Mouse (Mus musculus) hematopoietic multipotent progenitor cell, adult 10-12 weeks (in vitro differentiated cells): ENCODE data around the gene Chchd10. TPM values are rescaled to one million over a fixed set of nuclear protein-coding genes. Genes with fewer than 3 reads are reported as not detected.

Experiments used
- polyA plus RNA-seq: library from polyadenylated mRNA; stranded (reverse); fragments of >175 nt; gene quantifications from 2 replicates; pipeline ENCODE4 v1.2.3, GENCODE M21; 2012; ENCODE audit warnings: low replicate concordance

Gene Chchd10
- polyA plus RNA-seq, result 254 and 472 TPM in 2 replicates

GRCm38 (mm10) chr10:75932891-75933290 is at the start of gene Chchd10:
Chchd10 (plus strand) TSS chr10:75933130.

GRCm38 (mm10) chr10:75893089-75893750 is 39.7 kb upstream of the Chchd10 start, which contains the start of gene Derl3:
Derl3 (plus strand) TSS chr10:75893413.

GRCm38 (mm10) chr10:75921026-75921725 is 11.8 kb upstream of the Chchd10 start, which contains the start of gene Smarcb1:
Smarcb1 (minus strand) TSS chr10:75921617.

GRCm38 (mm10) chr10:75935680-75936541 is 3.0 kb downstream of the Chchd10 start, which contains the start of gene Mmp11:
Mmp11 (minus strand) TSS chr10:75936496.

GRCm38 (mm10) chr10:75940520-75940919 is 7.6 kb downstream of the Chchd10 start, which contains the start of gene Gm867:
Gm867 (minus strand) TSS chr10:75940672.

GRCm38 (mm10) chr10:75942736-75943477 is 10.0 kb downstream of the Chchd10 start, which contains the start of gene Vpreb3:
Vpreb3 (plus strand) TSS chr10:75943057.

GRCm38 (mm10) chr10:75954381-75954811 is 21.5 kb downstream of the Chchd10 start, which contains the start of gene Gm5134:
Gm5134 (plus strand) TSS chr10:75954514.

Other genes starting within 250 kb of the Chchd10 start
- gene Cabin1, start 168.8 kb upstream of the Chchd10 start, polyA plus RNA-seq, result 98.3 and 104 TPM in 2 replicates
- gene Ddt, start 159.7 kb upstream of the Chchd10 start, polyA plus RNA-seq, result 15.5 and 82.1 TPM in 2 replicates
- gene Gm20441, start 152.2 kb upstream of the Chchd10 start, polyA plus RNA-seq, result not detected in 2 replicates
- gene Gstt3, start 151.7 kb upstream of the Chchd10 start, polyA plus RNA-seq, result 1.3 and 1.8 TPM in 2 replicates
- 0.63 and 2.4 TPM in 2 replicates for gene Gstt1, start 134.5 kb upstream of the Chchd10 start, polyA plus RNA-seq
- gene Gstt4, start 110.6 kb upstream of the Chchd10 start, polyA plus RNA-seq, result not detected in 2 replicates
- gene Gstt2, start 95.7 kb upstream of the Chchd10 start, polyA plus RNA-seq, result 11.9 and 17.2 TPM in 2 replicates
- 301 and 511 TPM in 2 replicates for gene Mif, start 72.9 kb upstream of the Chchd10 start, polyA plus RNA-seq
- gene Derl3, start 39.7 kb upstream of the Chchd10 start, polyA plus RNA-seq, result 204 and 543 TPM in 2 replicates
- 154 and 351 TPM in 2 replicates for gene Smarcb1, start 11.5 kb upstream of the Chchd10 start, polyA plus RNA-seq
- gene Mmp11, start 3.4 kb downstream of the Chchd10 start, polyA plus RNA-seq, result 3.1 and 4.1 TPM in 2 replicates
- gene Gm867, start 7.5 kb downstream of the Chchd10 start, polyA plus RNA-seq, result 2.0 TPM in 1 of 2 replicates, not detected in the other
- gene Vpreb3, start 9.9 kb downstream of the Chchd10 start, polyA plus RNA-seq, result 12.9 and 13.7 TPM in 2 replicates
- gene Gm5134, start 21.4 kb downstream of the Chchd10 start, polyA plus RNA-seq, result 0.08 and 0.16 TPM in 2 replicates
- 4.6 and 9.2 TPM in 2 replicates for gene Zfp280b, start 99.5 kb downstream of the Chchd10 start, polyA plus RNA-seq
- not detected in 2 replicates for gene Slc5a4b, start 177.8 kb downstream of the Chchd10 start, polyA plus RNA-seq
- gene Slc5a4a, start 214.3 kb downstream of the Chchd10 start, polyA plus RNA-seq, result not detected in 2 replicates